Mouse (Mus musculus): ENCODE measurements around the gene 2610507B11Rik. TPM values are rescaled to one million over a fixed set of nuclear protein-coding genes. Genes with fewer than 3 reads are reported as not detected.
A peak's percentile ranks its signal among the peaks of the same experiment; 100 is the strongest.

The 2610507B11Rik gene
- polyA plus RNA-seq, 1 experiment from 2014 or later: 62.3 TPM

DNA sequence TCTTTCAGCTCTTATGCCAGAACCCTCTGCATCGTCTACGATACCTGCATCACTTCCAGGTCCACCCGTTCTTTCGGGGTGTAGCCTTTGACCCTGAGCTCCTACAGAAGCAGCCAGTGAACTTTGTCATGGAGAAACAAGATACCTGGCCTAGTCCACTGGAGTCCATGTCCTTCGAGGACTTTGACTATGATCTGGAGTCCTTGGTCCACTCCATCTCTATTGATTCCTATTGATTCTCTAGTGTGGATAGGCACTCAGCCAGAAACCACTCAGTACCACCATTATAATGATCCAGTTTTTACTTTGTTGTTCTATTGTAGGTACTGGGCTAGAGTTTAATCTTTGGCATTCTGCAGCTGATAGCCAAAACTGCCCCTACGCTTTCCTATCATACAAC lies 33.0 kb downstream of the 2610507B11Rik start:
- H3K4me2 ChIP-seq: no peak overlapping the region
- ATAC-seq (replicated peaks): no peak
- H3K4me1 ChIP-seq: no peaks in the 10 kb centered on the region
- H3K9me3 ChIP-seq: no peaks in the 10 kb centered on the region
- WGBS: 96% methylated on average over 6 of the region's 6 CpGs
- no peaks in the 10 kb centered on the region for H3K27me3 ChIP-seq (replicated peaks)
- peaks cover 26% of the 10 kb centered on the region for H3K36me3 ChIP-seq (replicated peaks)
- no peak overlapping the region for H3K27ac ChIP-seq
- no peak overlapping the region for H3K4me3 ChIP-seq
- H3K9ac ChIP-seq: no peak overlapping the region

DNA sequence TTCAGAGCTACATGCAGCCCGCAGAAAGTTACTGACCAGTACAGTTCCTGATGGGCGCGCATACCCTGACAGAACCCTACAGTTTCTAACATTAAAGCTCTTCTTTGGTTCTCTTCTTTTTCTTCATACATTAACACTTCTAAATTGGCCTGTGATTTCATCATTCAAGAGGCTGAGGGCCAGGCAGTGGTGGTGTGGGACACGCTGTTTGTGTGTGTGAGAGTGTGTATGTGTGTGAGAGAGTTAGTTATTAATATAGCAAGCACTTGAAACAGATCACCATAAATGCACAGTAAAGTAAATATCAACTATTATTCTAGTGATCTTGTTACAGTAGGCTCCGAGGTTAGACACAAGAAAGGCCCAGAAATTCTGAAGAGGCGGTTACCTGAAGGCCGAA lies 39.4 kb downstream of the 2610507B11Rik start:
- Histone ChIP-seq H3K4me3 (peak overlapping the region; percentile 58), H3K27ac (peak overlapping the region; percentile 68; the same call in 1 of the 2 replicates), H3K27me3 (replicated peaks) (no peaks in the 10 kb centered on the region), H3K4me2 (peak overlapping the region; percentile 100), H3K9ac (peak overlapping the region; percentile 55), H3K9me3 (no peaks in the 10 kb centered on the region), H3K4me1 (peaks cover 12% of the 10 kb centered on the region), H3K36me3 (replicated peaks) (no peaks in the 10 kb centered on the region)
- ATAC-seq (replicated peaks): peak; percentile 54
- WGBS: 68% methylated on average over 7 of the region's 7 CpGs

DNA sequence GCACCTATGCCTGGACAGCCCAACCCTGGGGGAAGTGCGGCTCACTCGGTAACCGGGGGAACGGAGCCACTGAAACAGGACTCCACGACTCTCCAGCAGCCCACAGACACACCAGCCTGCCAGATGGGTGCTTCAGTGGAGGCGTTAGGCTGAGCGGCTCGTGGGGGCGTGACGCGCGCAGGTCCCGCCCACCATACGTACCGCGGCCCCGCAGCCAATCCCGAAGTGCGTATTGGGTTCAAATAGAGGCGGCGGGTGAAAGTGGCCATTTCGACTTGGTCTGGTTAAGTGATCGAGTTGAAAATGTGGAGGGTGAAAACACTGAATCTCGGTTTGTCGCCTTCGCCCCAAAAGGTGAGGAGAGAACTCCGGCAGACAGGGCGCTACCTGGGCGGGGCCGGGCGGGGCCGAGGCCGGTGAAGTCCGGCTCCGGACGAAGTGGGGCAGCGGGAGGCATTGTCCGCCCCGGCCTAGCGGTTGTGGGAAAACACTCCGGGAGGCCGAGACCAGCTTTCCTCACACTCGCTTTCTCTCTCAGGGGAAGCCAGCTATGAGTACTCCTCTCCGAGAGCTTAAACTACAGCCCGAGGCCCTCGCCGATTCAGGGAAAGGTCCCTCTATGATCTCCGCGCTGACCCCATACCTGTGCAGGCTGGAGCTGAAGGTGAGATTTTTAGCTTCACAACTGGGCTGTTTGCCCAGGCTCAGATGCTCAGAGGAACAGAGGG lies 40.0 kb downstream of the 2610507B11Rik start, which contains the start of gene Spag5:
Spag5 (plus strand) TSS at position 173 of the 728 bp plus-strand sequence.
- Histone ChIP-seq H3K36me3 (replicated peaks) (no peaks in the 10 kb centered on the region), H3K4me1 (peaks cover 12% of the 10 kb centered on the region), H3K9ac (peak within 1 kb of the TSS; percentile 55), H3K27me3 (replicated peaks) (no peaks in the 10 kb centered on the region), H3K9me3 (no peaks in the 10 kb centered on the region), H3K4me3 (peak within 1 kb of the TSS; percentile 58), H3K27ac (peak within 1 kb of the TSS; percentile 68; the same call in 1 of the 2 replicates), H3K4me2 (peak within 1 kb of the TSS; percentile 100)
- ATAC-seq (replicated peaks): peak; percentile 99
- WGBS: under 1% methylated on average over 49 of the region's 49 CpGs

DNA sequence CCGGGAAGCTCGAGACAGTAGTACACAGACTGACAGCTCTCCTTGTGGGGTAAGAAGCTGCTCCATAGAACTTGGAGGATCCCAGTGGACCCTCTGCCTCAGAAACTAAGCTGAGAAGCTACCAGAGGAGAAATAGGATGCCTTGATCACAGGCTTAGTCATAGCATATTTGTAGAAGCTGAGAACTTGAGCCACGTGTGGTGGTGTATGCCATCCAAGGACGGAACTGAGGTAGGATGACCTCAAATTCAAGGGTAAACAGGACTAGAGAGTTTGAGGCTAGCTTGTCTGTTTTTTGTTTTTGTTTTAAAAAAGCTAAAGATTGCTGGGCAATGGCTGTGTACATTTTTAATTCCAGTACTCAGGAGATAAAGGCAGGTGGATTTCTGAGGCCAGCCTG lies 43.7 kb downstream of the 2610507B11Rik start:
- Histone ChIP-seq H3K4me1 (peaks cover 12% of the 10 kb centered on the region), H3K27ac (no peak overlapping the region), H3K36me3 (replicated peaks) (no peaks in the 10 kb centered on the region), H3K4me3 (no peak overlapping the region), H3K4me2 (no peak overlapping the region), H3K27me3 (replicated peaks) (no peaks in the 10 kb centered on the region), H3K9ac (no peak overlapping the region), H3K9me3 (no peaks in the 10 kb centered on the region)
- ATAC-seq (replicated peaks): no peak
- WGBS: 90% methylated on average over 4 of the region's 4 CpGs

DNA sequence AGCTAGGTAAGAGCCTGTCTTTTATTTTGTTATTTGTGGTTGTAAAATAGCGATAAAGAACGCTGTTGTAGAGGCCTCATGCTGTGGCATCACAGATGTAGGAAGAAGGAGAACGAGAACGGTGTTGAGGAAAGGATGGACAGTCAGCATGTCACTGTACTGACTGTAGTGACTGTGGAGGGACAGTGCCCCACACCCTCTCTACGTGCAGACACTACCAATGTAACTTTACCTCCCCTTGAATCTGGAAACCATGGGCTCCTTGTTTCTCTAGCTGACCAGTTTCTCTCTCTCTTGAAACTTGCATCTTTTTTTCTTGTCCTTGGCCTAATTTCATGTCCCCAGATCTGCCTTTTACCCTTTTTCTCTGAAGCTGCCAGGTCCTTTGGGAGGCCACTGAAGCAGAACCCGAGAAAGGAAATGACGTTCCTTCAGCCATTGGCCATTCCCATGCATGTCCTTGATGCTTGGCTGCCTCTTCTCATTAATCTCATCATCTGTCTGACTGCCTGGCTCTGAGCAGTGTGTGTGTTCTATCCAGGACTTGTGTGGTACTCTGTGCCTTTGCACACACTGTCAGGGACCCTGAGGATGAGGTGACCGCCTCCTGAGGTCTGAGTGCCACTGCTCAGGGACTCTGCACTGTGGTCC lies 49.4 kb downstream of the 2610507B11Rik start:
- no peaks in the 10 kb centered on the region for H3K9me3 ChIP-seq
- 79% methylated on average over 8 of the region's 8 CpGs for WGBS
- H3K4me2 ChIP-seq: no peak overlapping the region
- ATAC-seq (replicated peaks): no peak
- no peaks in the 10 kb centered on the region for H3K4me1 ChIP-seq
- H3K36me3 ChIP-seq (replicated peaks): no peaks in the 10 kb centered on the region
- no peak overlapping the region for H3K9ac ChIP-seq
- no peaks in the 10 kb centered on the region for H3K27me3 ChIP-seq (replicated peaks)
- no peak overlapping the region for H3K27ac ChIP-seq
- no peak overlapping the region for H3K4me3 ChIP-seq

DNA sequence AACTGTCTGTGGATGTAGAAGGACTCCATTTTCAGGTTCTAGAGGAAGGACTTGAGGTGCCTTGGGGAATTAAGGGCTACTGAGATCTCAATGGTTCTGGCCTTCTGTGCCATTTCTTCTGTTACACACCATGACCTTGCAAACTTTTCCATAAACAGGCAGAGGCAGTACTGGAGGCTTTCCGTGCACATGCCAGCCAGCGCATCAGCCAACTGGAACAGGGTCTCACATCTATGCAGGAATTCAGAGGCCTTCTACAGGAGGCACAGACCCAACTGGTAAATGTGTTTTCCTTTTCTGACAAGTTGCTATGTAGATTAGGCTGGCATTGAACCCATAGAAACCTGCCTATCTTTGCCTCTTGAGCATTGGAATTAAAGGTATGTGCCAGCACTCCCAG lies 52.1 kb downstream of the 2610507B11Rik start:
- no peak overlapping the region for H3K4me3 ChIP-seq
- no peak overlapping the region for H3K9ac ChIP-seq
- no peak overlapping the region for H3K27ac ChIP-seq
- 93% methylated on average over 2 of the region's 2 CpGs for WGBS
- no peak for ATAC-seq (replicated peaks)
- H3K4me1 ChIP-seq: no peaks in the 10 kb centered on the region
- no peaks in the 10 kb centered on the region for H3K9me3 ChIP-seq
- no peaks in the 10 kb centered on the region for H3K27me3 ChIP-seq (replicated peaks)
- H3K36me3 ChIP-seq (replicated peaks): no peaks in the 10 kb centered on the region
- H3K4me2 ChIP-seq: no peak overlapping the region

DNA sequence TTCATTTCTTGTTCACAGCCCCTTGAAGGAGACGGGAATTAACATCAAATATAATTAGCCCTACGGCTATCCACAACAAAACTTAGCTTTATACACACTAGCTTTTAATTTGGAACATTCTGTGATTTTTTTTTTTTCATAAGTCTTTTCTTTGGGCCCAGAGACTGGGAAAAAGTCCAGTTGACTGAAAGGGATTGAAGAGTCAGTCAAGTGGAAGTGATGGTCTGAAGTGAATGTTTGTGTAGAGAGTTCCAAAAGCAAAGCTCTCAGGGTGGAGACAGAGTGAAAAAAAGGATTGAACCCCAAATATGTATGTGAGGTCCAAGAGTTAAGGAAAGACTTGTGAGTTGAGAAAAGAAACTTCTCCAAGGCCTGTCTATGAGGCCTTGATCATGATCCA lies 56.9 kb downstream of the 2610507B11Rik start:
- no peak overlapping the region for H3K27ac ChIP-seq
- WGBS: 81% methylated on average over 2 of the region's 2 CpGs

DNA sequence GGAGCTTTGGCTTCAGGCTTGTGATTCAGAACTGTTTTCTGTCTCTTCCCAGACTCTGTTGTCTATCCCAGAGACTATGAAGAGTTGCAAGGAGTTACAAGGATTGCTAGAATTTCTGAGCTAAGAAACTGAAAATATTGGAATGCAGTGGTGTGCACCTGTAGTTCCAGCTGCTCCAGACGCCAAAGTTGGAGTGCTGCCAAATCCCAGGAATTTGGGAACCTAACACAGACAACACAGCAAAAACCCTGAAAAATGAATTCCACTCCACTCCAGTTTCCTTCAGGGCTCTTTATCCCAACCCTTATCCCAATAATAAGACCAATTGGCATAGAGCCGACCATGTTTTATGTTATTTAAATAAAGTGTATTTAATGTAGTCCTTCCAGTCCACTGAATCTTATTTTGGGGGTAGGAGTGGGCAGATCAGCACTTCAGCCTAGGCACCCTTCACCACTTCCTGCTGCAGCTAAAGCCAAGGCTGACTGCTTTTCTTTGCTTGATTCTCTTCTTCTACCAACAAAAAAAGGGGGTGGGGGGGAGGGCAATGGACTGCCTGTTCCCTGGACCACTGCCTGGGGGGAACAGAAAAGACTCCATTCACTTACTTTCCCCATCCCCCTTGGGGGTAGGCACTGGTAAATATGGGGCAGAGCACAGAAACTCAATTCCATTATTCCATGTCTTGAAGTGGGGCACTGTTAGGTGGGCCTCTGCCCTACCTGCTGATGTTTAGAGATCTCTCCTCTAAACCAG lies 60.7 kb downstream of the 2610507B11Rik start:
- WGBS: 56% methylated on average over 2 of the region's 2 CpGs
- Histone ChIP-seq H3K4me3 (peak overlapping the region; percentile 16; the same call in 1 of the 2 replicates), H3K27ac (peak overlapping the region; percentile 48; the same call in 1 of the 2 replicates), H3K9me3 (no peaks in the 10 kb centered on the region), H3K9ac (no peak overlapping the region), H3K36me3 (replicated peaks) (0 out of 2 replicates have a peak, but pooled peaks cover 3% of the 10 kb centered on the region), H3K4me1 (peaks cover 4% of the 10 kb centered on the region; the same call in 1 of the 2 replicates), H3K27me3 (replicated peaks) (no peaks in the 10 kb centered on the region), H3K4me2 (peak overlapping the region; percentile 36)
- ATAC-seq (replicated peaks): peak; percentile 28; the same call in 1 of the 2 replicates

More for the DNA sequence above, 56.9 kb downstream of the 2610507B11Rik start:
- Histone ChIP-seq H3K36me3 (replicated peaks) (0 out of 2 replicates have a peak, but pooled peaks cover 3% of the 10 kb centered on the region), H3K4me2 (no peak overlapping the region), H3K4me3 (no peak overlapping the region), H3K27me3 (replicated peaks) (no peaks in the 10 kb centered on the region), H3K9me3 (no peaks in the 10 kb centered on the region), H3K9ac (no peak overlapping the region), H3K4me1 (peaks cover 4% of the 10 kb centered on the region; the same call in 1 of the 2 replicates)
- ATAC-seq (replicated peaks): no peak

DNA sequence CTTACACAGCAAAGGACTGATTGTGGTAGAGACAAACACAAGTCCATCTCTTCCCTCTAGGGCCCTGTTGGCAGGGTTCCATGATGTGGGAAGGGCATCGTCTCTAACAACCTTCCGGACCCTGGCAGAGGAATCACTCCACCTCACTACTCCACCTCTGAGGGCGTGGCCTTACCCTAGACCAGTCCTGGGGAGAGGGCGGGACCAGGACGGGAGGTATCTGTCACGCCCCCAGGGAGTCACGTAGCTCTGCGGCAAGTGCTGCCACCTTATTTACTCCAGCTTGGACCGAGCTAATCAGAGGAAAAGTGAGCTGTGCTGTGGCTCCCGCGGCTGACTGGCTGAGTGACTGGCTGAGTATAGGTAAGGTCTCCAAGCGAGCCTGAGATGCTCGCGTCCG lies 61.3 kb downstream of the 2610507B11Rik start, which contains the start of gene Aldoc:
Aldoc (plus strand) TSS at position 109 of the 400 bp plus-strand sequence.
- peak within 1 kb of the TSS; percentile 36 for H3K4me2 ChIP-seq
- 0 out of 2 replicates have a peak, but pooled peaks cover 3% of the 10 kb centered on the region for H3K36me3 ChIP-seq (replicated peaks)
- peak within 1 kb of the TSS; percentile 48 for H3K27ac ChIP-seq
- peaks cover 4% of the 10 kb centered on the region; the same call in 1 of the 2 replicates for H3K4me1 ChIP-seq
- ATAC-seq (replicated peaks): peak; percentile 90
- H3K27me3 ChIP-seq (replicated peaks): no peaks in the 10 kb centered on the region
- peak within 1 kb of the TSS; percentile 16 for H3K4me3 ChIP-seq
- no peak within 1 kb of the TSS for H3K9ac ChIP-seq
- H3K9me3 ChIP-seq: no peaks in the 10 kb centered on the region
- WGBS: 7% methylated on average over 15 of the region's 15 CpGs

DNA sequence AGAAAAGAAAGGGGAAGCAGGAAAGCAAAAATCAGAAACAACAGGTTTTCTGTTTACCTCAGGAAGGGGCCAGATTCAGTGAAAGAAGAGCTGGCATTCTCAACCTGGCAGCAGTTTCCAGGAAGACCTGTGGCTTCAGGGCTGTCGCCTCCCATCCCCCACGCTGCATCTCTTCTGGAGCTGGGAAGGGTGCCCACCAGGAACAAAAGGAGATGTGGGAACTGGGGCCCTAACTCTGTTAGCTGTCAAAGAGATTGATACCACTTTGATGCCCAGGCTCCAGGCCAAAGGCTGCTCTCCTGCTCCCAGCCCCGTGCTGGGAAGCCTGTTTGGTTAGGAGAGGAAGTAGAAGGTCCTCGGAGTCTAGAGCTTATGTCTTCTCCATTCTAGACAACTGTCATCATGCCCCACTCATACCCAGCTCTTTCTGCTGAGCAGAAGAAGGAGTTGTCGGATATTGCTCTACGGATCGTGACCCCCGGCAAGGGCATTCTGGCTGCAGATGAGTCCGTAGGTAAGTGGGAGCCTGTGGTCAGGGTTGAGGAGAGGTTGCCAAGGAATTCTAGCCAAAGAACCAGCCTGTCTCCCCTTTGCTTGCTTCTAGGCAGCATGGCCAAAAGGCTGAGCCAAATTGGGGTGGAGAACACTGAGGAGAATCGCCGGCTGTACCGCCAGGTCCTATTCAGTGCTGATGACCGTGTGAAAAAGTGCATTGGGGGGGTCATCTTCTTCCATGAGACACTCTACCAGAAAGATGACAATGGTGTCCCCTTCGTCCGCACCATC lies 62.6 kb downstream of the 2610507B11Rik start:
- H3K27me3 ChIP-seq (replicated peaks): no peaks in the 10 kb centered on the region
- WGBS: 87% methylated on average over 15 of the region's 15 CpGs
- H3K4me2 ChIP-seq: 0 out of 2 replicates have a peak overlapping the region, but pooled peaks have one; percentile 6
- H3K9me3 ChIP-seq: no peaks in the 10 kb centered on the region
- H3K4me3 ChIP-seq: no peak overlapping the region
- no peak for ATAC-seq (replicated peaks)
- H3K4me1 ChIP-seq: peaks cover 9% of the 10 kb centered on the region
- 0 out of 2 replicates have a peak, but pooled peaks cover under 1% of the 10 kb centered on the region for H3K36me3 ChIP-seq (replicated peaks)
- H3K27ac ChIP-seq: 0 out of 2 replicates have a peak overlapping the region, but pooled peaks have one; percentile 48
- H3K9ac ChIP-seq: no peak overlapping the region

DNA sequence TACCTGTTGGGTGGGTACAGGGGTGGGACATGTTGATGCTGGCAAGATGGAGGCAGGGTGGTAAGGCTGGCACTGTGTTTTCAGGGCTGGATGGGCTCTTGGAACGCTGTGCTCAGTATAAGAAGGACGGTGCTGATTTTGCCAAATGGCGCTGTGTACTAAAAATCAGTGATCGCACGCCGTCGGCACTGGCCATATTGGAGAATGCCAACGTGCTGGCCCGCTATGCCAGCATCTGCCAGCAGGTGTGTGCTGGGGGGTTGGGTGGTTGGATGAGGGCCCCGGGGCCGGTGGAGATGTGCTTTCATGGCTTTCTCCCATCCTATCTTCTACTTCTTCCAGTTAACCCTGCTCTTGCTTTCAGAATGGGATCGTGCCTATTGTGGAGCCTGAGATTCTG lies 63.4 kb downstream of the 2610507B11Rik start:
- no peak overlapping the region for H3K4me3 ChIP-seq

More for the DNA sequence above, 63.4 kb downstream of the 2610507B11Rik start:
- H3K9me3 ChIP-seq: no peaks in the 10 kb centered on the region
- ATAC-seq (replicated peaks): no peak
- no peaks in the 10 kb centered on the region for H3K36me3 ChIP-seq (replicated peaks)
- H3K4me1 ChIP-seq: peaks cover 15% of the 10 kb centered on the region
- H3K4me2 ChIP-seq: no peak overlapping the region
- H3K27me3 ChIP-seq (replicated peaks): no peaks in the 10 kb centered on the region
- H3K9ac ChIP-seq: no peak overlapping the region
- WGBS: 94% methylated on average over 12 of the region's 12 CpGs
- H3K27ac ChIP-seq: no peak overlapping the region

Measured in midbrain, embryonic 15.5 days (tissue).